Mouse (Mus musculus) lung, postnatal 14 days (tissue): Measurements from ENCODE around the gene Pramef12.
"Not testable (repeated sequence)": the region's sequence is repeated elsewhere in the genome, so short reads cannot be mapped to it uniquely, and the experiment has no call there.

Source experiments
- DNase-seq: peaks from one replicate; pipeline ENCODE4 v3.0.0; 2021

Gene Pramef12

GRCm38 (mm10) chr4:144408290-144408689 lies at the start of gene Pramef12:
Gene Pramef12 (minus strand): TSS chr4:144408464.
- DNase-seq = no peak

GRCm38 (mm10) chr4:144453217-144453616 lies 45.0 kb upstream of the Pramef12 start, which contains the start of gene Gm9944:
Gene Gm9944 (minus strand): TSS chr4:144453317.
- DNase-seq = no peak

DNA sequence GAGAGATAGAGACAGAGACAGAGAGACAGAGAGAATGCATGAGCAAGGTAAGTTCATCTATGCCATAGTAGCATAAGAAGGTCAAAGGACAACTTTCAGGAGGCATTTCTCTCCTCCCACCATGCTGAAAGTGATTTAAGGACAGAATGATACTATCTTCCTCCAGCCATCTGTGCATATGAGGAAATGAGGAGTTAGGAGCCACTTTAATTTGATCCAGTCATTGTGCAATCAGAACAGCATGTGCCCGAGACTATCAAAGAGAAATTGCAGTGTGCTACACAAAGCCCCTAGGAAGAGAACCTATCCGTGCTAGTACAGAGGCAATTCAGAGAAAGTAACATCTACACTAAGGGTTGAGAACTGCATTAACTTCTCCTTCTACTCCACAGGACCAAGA lies 40.3 kb upstream of the Pramef12 start:
- DNase-seq = no peak

- DNase-seq = no peak
Observed at GRCm38 (mm10) chr4:144441582-144441981, 33.3 kb upstream of the Pramef12 start.

DNA sequence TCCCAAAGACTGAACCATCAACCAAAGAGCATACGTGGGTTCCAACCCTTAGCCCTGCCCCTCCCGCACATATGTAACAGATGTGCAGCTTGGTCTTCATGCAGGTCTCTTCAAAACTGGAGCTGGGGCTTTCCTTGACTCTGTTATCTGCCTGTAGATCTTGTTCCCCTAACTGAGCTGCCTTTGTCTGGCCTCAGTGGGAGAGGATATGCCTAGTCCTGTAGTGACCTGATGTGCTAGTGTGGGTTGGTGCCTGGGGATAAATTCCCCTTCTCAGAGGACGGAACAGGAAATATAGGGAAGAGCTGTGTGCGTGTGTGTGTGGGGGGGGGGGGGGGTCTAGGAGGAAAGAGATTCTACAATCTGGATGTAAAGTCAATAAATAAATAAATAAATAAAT lies 32.8 kb upstream of the Pramef12 start:
- DNase-seq = no peak

GRCm38 (mm10) chr4:144438672-144439071 lies 30.4 kb upstream of the Pramef12 start, which contains the start of gene 1700012P22Rik:
Gene 1700012P22Rik (minus strand): TSS chr4:144438772.
- no peak for DNase-seq

GRCm38 (mm10) chr4:144433216-144433615 lies 25.0 kb upstream of the Pramef12 start:
- DNase-seq = no peak

GRCm38 (mm10) chr4:144430723-144431122 lies 22.5 kb upstream of the Pramef12 start:
- DNase-seq = no peak

DNA sequence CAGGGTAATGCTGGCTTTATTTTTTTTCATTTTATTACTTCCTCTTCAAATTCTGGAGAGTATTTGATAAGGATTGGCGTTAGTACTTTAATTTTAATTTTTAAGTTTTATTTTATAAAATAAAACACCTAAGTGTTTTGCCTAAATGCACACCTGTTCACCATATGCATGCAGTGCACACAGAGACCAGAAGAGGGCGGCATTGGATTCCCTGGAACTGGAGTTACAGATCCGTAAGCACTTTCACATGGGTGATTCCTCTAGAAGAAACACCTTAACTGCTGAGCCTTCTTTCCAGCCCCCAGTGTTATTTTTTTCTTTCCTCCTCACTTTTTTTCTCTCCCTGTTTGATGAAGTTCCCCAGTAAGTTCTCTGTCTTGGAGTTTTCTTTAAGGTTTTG lies 20.6 kb upstream of the Pramef12 start:
- peak; percentile 5 for DNase-seq

- no peak for DNase-seq
Observed at GRCm38 (mm10) chr4:144424590-144424989, 16.3 kb upstream of the Pramef12 start.

- no peak for DNase-seq
Observed at GRCm38 (mm10) chr4:144420644-144421043, 12.4 kb upstream of the Pramef12 start.

- DNase-seq = no peak
Observed at GRCm38 (mm10) chr4:144406261-144406660, 2.0 kb downstream of the Pramef12 start.

GRCm38 (mm10) chr4:144404456-144405086 lies 3.7 kb downstream of the Pramef12 start:
- peak; percentile 3 for DNase-seq

- DNase-seq = no peak
Observed at GRCm38 (mm10) chr4:144402712-144403111, 5.6 kb downstream of the Pramef12 start.

DNA sequence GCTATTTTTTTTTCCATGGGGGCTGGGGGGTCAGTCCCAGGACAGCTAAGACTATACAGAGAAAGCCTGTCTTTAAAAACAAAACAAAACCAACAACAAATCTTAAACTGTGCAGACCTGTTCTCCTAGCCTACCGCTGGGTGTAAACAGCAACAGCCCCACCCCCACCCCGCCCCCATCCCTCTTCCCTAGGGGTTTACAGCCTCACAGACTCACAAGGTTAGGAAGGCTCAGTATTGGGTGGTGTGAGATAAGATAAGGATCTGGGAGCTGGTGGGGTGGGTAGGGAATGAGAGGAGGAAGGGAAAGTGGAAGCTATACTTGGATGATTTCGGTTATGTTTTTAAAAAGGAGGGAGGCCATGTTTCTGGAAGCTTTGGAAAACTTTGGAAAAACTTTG lies 11.9 kb downstream of the Pramef12 start:
- no peak for DNase-seq

- DNase-seq = no peak
Observed at GRCm38 (mm10) chr4:144377911-144378310, 30.4 kb downstream of the Pramef12 start, which contains the start of gene Pramef20. Gene Pramef20 (minus strand): TSS chr4:144377933.

- not testable (repeated sequence) for DNase-seq
Observed at GRCm38 (mm10) chr4:144357642-144358041, 50.6 kb downstream of the Pramef12 start, which contains the start of gene Gm13119. Gene Gm13119 (plus strand): TSS chr4:144357942.
